Mouse (Mus musculus): ENCODE measurements around the gene Otx2.

- no peak for TF ChIP-seq CTCF (IDR thresholded peaks at IDR 0.05; ENCODE audit: control insufficient read depth, insufficient read depth, insufficient replicate concordance, low read depth, low read length)
- TF ChIP-seq POLR2A (IDR thresholded peaks at IDR 0.05; ENCODE audit: control insufficient read depth, low read depth, low read length): no peak
These were observed 42.8 kb upstream of the Otx2 start for GRCm38 (mm10) chr14:48716456-48716855.
